Mouse (Mus musculus) liver, adult 2 months (tissue): ENCODE measurements at regions not wholly inside any gene's neighbourhood (a gene's known extent, or its start where the extent isn't known, plus 50 kb on each side); places are given as distances from the start of the nearest gene placed in this dataset.

Experiments
- CTCF ChIP-seq: fragments of 200-500 bp; IDR thresholded peaks from 2 replicates; pipeline ENCODE4 v1.5.1; 2011; ENCODE audit warnings: low read depth, low read length, control low read depth
- POLR2A ChIP-seq: fragments of 200-500 bp; IDR thresholded peaks from 2 replicates; pipeline ENCODE4 v1.6.1; 2011; ENCODE audit warnings: low read length, control low read depth; ENCODE audit not compliant: insufficient read depth; ENCODE audit errors: extremely low read depth

GRCm38 (mm10) chr10:126568155-126568554, 333.0 kb downstream of the Atp23 start:
- no peak for TF ChIP-seq CTCF
- no peak for TF ChIP-seq POLR2A
